Mouse (Mus musculus) embryo, embryonic 11 days (tissue): Measurements from ENCODE around the gene Hoxd1.

Experiments
- DNase-seq: peaks from one replicate; pipeline ENCODE4 v3.0.0-alpha.2; 2015

Gene Hoxd1

DNA sequence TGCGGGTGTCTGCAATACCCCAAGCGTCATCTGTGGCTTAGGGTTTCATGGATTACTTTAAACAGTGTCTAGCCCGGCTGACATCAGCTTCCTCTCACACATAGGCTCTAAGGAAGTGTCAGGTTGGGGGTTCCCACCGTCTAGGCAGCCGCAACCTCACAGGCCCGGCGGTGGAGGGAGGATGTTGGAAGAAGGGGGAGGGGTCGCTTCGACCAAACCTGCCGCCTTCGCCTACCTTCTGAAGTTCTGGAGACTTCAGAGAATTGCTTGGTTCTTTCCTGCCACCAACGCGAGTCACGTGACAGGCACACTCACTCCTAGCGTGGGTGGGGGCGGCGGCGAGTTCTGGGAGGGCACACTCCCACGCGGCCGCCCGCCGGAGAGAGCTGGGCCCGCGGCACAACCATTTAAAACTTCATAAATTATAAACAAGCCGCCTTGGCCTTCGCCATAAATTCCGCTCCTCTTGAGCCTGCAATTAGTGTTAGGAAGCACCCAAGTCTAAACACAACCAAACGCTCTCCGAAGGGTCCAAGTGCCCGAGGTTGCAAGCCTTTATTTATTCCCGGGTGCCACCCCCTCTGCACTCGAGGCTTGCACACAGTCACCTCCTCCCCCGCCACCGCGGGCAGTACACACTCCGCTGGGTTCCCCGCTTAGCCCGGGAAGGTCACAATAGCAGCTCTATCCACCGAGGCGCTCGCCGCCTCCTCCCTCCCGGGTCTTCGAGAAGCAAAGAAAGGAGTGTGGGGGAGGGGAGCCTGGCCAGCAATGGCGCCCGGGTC is 13.3 kb upstream of the Hoxd1 start:
- DNase-seq: peak; percentile 91

DNA sequence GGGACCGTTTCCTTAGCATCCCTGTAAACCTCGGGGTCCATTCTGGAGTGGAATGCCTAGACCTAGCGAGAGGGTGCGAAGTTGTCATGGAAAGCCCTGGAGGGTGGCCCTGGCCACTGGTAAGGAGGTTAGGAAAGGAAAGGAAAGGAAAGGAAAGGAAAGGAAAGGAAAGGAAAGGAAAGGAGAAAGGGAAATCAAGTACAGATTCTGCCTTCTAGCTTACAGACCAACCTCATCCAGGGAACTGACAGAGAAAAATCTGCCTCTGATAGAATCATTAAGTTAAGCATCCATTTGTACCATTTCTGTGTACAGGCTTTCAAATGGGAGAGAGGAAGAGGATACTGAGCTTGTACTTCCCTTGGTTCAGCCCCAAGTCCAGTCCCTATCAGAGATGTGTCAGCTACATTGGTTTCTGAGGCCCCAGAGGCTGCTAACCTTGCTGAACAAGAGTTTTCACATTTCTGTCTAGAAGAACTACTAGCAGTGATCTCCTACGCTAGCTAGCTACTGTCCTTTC is 12.0 kb upstream of the Hoxd1 start:
- peak; percentile 5 for DNase-seq

DNA sequence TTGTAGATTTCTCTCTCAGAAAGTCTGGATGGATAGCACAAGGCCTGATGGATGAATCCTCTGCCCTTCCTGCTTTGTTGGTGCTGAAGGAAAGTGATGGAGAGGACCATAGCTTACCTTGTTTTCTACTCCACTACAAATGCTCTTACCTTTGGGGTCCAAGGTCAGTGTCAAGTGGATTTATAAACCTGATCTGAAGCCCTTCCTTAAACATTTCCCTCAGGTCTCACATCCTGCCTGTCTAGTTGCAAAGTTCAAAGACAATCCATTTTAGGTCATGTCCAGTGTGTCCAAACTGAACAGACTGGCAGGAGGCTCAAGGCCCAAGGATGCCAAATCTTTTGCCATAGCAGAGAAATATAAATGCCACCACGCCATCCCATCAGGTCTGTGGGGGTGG is 10.9 kb upstream of the Hoxd1 start:
- DNase-seq: peak; percentile 8

DNA sequence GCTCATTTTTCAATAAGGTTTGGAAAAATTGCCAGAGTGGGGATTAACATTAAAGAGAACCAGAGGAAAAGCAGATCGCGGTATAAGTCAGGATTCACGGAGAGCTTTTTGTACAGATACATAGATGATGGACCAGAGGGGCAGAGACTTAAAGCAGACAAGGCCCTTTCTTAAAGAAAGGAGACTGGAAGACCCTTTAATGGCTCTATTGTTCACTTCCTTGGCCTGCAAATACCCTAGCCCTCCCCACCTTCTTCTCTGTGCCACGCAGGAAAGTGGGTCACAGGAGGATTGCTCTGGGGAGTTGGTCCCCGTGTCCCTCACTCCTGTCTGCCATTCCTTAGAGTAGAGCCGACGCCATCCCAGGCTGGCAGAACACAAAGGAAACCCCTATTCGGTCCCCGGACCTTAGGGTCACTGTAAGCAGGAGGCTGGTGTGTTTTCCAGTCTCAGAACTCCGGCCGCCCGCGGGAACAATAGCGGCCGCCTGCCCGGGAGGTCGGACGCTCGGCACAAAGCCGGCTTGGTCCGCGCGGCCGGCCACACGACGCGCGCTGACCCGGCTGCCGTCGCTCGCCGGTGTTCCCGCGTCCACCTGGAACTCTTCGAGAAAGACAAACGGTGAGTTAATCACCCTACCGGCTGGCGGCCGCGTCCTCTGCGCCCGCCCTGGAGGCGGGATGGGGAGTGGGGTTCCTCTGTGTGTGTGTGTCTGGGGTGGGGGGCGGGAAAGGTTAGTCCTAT is 10.2 kb upstream of the Hoxd1 start:
- peak; percentile 80 for DNase-seq

DNA sequence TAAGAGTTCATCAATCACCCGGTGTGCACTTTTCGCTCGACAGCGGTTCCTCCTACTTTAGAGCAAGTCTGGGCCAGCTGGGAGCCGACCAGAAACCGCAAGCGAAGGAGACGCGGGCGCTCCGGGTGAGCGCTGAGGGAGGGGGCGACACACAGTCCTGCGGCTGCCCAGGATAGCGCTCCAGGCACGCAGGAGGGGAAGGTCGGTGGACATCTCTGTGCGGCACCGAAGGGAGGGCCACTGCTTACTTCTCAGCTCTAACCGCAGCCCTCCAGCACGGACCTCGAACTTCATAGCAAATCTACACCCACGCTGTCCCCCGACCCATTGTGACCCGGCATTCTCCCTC is 9.6 kb upstream of the Hoxd1 start:
- DNase-seq: no peak

DNA sequence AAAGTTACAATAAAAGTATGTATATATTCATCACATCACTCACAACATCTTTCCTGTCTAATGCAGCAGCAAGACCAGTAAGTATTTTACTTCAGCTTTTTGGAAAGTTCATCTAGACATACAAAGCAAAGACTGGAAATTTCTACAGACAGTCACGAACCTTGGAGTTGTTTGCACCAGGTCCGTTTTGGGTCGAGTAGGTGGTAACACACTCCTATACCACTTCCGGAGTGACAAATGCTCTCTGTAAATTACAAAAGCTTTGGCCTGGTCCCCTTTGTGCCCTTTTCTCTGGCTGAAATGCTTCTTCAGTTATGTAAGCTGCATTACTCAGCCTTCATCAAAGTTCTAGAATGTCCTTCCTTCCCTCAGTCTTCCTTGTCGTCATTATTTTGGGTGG is 9.1 kb upstream of the Hoxd1 start:
- no peak for DNase-seq

DNA sequence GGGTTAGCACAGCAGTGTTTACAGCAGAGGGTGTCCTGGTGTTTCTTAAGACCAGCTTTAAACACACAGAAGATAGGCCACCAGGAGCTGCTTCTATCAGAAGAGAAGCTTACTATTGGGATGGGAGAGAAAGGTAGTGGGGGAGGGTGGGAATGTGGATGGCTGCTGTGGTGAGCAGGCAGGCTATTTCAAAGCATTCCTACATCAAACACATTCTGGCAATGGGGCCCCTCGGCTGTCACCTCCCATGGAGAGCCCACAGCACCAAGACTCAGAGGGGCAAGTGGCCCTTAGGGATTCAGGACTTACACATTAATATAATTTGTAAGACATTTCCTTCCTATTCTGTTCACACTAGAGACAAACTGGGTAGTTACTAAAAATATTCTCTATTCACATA is 2.6 kb upstream of the Hoxd1 start:
- peak; percentile 31 for DNase-seq

DNA sequence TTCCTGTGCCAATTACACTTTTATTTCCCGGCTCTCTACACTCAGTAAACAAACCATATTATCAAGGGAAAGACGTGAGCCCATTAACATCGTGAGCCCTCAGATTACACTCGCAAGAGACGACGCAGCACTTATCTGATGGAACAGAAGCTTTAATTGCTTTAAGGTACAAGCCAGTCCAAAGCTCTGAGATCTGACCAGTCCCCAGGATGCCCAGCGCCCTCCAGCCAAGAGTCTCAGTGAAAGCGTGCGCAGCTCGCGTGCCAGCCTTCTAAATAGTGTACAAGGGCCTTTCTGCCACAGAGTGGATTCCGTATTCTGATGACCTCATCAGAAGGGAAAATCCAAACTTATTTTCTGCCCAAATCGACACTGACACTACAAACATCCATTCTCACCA is 839 bp upstream of the Hoxd1 start:
- peak; percentile 34 for DNase-seq

DNA sequence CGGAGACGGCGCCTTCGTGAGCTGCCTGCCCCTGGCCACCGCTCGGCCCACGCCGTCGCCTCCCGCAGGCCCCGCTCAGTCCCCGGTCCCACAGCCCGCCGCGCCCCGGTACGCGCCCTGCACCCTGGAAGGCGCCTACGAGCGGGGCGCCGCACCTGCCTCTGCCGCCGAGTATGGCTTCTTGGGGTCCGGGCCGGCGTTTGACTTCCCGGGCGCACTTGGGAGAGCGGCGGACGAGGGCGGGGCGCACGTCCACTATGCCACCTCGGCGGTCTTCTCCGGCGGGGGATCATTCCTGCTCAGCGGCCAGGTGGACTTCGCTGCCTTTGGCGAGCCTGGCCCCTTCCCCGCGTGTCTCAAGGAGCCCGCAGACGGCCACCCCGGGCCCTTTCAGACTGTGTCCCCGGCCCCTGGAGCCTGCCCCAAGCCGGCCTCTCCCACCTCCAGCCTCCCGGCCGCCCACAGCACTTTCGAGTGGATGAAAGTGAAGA is 510 bp downstream of the Hoxd1 start:
- DNase-seq: peak; percentile 36

DNA sequence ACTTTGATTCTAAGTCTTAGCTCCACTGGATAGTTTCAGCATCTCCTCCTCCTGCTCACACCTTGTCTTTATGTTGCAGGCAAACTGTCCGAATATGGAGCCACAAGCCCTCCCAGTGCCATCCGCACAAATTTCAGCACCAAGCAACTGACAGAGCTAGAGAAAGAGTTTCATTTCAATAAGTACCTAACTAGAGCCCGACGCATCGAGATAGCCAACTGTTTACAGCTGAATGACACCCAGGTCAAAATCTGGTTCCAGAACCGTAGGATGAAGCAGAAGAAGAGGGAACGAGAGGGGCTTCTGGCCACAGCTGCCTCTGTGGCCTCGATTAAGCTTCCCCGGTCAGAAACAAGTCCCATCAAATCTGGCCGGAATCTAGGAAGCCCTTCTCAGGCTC is 1.2 kb downstream of the Hoxd1 start:
- DNase-seq: no peak

DNA sequence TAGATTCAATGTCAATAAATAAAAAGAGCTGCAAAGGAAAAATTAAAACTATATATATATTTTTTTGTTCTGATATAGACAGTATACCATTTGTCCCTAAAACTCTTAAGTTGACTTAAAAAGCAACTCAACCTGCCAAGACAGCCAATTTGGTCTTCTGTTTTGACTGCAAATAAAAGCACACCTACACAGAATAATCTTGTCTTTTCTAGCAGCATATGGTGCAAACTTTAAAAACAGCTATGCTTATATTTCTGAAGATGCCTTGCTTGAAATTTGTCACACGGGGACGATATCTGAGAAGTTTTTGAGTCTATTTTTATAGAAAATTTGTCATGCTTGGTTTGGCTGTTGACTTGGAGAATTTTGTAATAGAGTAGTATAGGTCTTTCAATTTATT is 11.6 kb downstream of the Hoxd1 start:
- DNase-seq: no peak

DNA sequence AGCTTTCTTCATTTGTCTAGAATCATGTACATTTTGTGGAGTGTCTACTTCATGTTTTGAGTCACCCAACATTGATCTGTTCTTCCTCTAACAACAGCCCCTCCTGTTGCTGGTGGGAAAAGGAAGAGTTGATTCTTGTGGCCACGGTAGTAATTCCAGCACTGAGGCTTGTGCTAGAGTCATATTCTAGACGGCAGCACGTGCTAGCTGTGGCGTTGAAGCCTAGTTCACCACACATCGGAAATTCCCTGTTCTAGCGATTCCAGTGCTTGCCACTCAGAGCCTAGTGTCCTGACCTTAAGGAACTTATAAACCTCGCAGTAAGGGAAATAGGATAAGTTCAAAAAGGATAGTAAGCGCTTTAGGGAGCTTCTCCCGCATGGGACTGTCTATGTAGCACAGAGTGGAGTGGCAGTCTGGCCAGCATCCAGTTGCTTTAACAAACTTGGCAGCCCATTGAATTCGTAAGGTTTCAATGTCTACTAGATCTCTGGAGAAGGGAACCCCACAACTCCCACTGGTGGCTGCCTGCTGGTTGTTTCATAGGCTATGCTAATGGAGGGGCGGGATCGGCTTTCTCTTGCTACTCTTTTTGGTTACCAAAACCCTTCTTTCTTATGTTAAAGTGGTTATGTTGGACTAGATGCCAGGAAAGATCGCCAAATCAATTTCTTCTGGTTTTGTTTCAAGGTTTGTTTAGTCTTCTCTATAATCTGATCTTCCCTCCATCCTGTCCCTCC is 14.9 kb downstream of the Hoxd1 start:
- no peak for DNase-seq

DNA sequence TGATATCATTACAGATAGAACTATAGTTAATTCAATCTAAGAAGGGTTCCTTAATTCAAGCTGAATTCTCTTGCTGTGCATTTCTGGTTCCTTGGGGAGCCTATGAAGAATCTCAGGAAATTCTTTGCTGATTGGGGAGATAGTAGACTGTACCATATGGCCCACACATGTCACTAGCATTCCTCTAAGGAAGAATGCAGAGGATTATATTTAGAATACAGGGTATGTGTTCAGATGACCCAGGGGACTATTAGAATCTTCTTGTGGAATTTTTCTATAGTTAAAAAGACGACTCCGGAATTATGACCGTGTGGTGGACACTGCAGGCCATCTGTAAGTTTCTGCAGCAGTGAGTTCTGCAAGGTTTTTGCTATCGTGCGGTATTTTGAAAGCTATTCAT is 18.6 kb downstream of the Hoxd1 start:
- peak; percentile 17 for DNase-seq

DNA sequence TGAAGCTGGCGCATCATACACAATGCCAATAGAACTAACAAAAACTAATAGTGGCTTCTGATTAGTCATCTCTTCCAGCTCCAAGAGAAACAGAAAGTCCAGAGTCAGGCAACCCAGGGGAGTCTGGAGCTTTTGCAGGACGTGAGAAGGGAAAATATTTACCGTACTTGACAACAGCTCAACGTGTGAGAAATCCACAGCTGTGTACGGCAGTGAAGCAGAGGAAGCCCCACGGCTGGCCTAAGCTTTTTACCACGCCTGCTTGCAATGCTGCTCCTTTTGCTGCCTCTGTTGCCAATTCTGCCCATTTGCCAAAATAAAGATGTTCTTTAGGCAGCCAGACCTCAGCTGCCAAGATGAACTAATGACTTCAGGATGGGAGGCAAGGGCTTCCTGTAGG is 32.8 kb downstream of the Hoxd1 start:
- no peak for DNase-seq

DNA sequence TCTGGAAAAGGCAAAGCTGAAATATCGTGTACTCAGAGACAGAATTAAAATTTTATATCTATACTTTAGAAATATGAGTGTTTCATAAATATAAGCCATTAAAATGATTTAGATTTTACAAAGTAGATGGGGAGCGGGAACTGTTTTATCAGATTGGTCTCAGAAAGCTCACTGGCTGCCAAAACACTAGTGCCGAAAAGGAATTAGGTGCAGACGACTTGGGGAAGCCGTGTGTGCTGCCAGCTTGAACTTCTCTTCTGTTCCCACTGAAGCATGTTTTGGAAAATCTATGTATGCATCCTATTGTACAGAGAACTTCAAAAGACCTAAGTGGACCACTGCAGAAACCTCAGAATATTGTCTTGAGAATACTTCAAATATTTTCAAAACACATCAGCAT is 45.7 kb downstream of the Hoxd1 start:
- no peak for DNase-seq
